Comparison of ENCODE assay signal across 9 mouse cellular contexts in genomic region chrX:77409370-77409769, GRCm38 (mm10).
DNase-seq lines count a peak whose midpoint lies in the region; ATAC-seq and TF ChIP-seq lines count a peak whose summit lies in the region.
"Had no signal": no experiment of that assay in that cellular context is flagged by ENCODE, and none has a peak within 500 bp of the region (broad histone marks: within the 10 kb centered on the region; RNA-seq: fewer than 3 reads in every experiment).

No protein-coding gene starts in this region.

- H3K4me1 ChIP-seq in embryonic facial prominence, embryonic 14.5 days (ENCODE audit: control insufficient read depth, insufficient read depth, low read length): no peaks in the 10 kb centered on the region
- no peaks in the 10 kb centered on the region for H3K4me1 ChIP-seq in embryonic facial prominence, embryonic 10.5 days
- peaks cover 3% of the 10 kb centered on the region; the same call in 1 of the 2 replicates for H3K4me1 ChIP-seq in limb, embryonic 10.5 days

- H3K27ac ChIP-seq in embryonic facial prominence, embryonic 14.5 days (replicated peaks; ENCODE audit: low read depth, low read length): no peak overlapping the region
- no peak overlapping the region for H3K27ac ChIP-seq in embryonic facial prominence, embryonic 10.5 days (replicated peaks)
- H3K27ac ChIP-seq in layer of hippocampus, adult 2 months: peak overlapping the region; percentile 23; the same call in 1 of the 2 replicates
- no peak overlapping the region for H3K27ac ChIP-seq in limb, embryonic 10.5 days
- H3K27ac ChIP-seq: macrophage had no signal

- no peaks in the 10 kb centered on the region for H3K9me3 ChIP-seq in embryonic facial prominence, embryonic 14.5 days (ENCODE audit: control insufficient read depth, low read length)
- no peaks in the 10 kb centered on the region for H3K9me3 ChIP-seq in embryonic facial prominence, embryonic 10.5 days
- no peaks in the 10 kb centered on the region for H3K9me3 ChIP-seq in limb, embryonic 10.5 days (replicated peaks)

- H3K36me3 ChIP-seq in embryonic facial prominence, embryonic 14.5 days (ENCODE audit: control insufficient read depth, insufficient read depth, low read length): no peaks in the 10 kb centered on the region
- H3K36me3 ChIP-seq in embryonic facial prominence, embryonic 10.5 days (replicated peaks): no peaks in the 10 kb centered on the region
- H3K36me3 ChIP-seq in limb, embryonic 10.5 days: no peaks in the 10 kb centered on the region

- H3K9ac ChIP-seq in embryonic facial prominence, embryonic 14.5 days (ENCODE audit: low read depth, low read length): no peak overlapping the region

- no peaks in the 10 kb centered on the region for H3K27me3 ChIP-seq in embryonic facial prominence, embryonic 14.5 days (replicated peaks; ENCODE audit: control insufficient read depth, insufficient read depth, low read length)
- H3K27me3 ChIP-seq in embryonic facial prominence, embryonic 10.5 days (replicated peaks; ENCODE audit: low read depth, poor library complexity, severe bottlenecking): no peaks in the 10 kb centered on the region
- no peaks in the 10 kb centered on the region for H3K27me3 ChIP-seq in limb, embryonic 10.5 days (ENCODE audit: low read depth, poor library complexity, severe bottlenecking)

- no peak for TF ChIP-seq CTCF in layer of hippocampus, adult 2 months (conservative IDR thresholded peaks at IDR 0.05)

- DNase-seq in embryonic facial prominence, embryonic 14.5 days (ENCODE audit: low spot score): peak; percentile 10
- DNase-seq in embryonic facial prominence, embryonic 10.5 days (ENCODE audit: low spot score): no peak
- DNase-seq in right cerebral cortex, adult 18-20 months: peak; percentile 59
- DNase-seq in right cerebral cortex, postnatal 25 days: no peak
- DNase-seq in layer of hippocampus, adult 2 months (ENCODE audit: low spot score in 2 of 2): no peak
- peak; percentile 63 for DNase-seq in testis, postnatal 14 days (ENCODE audit: low spot score)
- DNase-seq in yolk sac, embryonic 10.5 days (ENCODE audit: low spot score): no peak
- DNase-seq in limb, embryonic 10.5 days (ENCODE audit: low spot score): no peak

- no peak overlapping the region for H3K4me3 ChIP-seq in embryonic facial prominence, embryonic 14.5 days (ENCODE audit: low read depth, low read length)
- no peak overlapping the region for H3K4me3 ChIP-seq in embryonic facial prominence, embryonic 10.5 days
- no peak overlapping the region for H3K4me3 ChIP-seq in layer of hippocampus, adult 2 months
- H3K4me3 ChIP-seq in limb, embryonic 10.5 days: no peak overlapping the region

- H3K4me2 ChIP-seq in embryonic facial prominence, embryonic 14.5 days (ENCODE audit: low read depth, low read length): no peak overlapping the region

- WGBS in embryonic facial prominence, embryonic 14.5 days: 63% methylated on average over 7 of the region's 7 CpGs
- 70% methylated on average over 7 of the region's 7 CpGs for WGBS in embryonic facial prominence, embryonic 10.5 days
- 66% methylated on average over 7 of the region's 7 CpGs for WGBS in limb, embryonic 10.5 days

- no peak for ATAC-seq in embryonic facial prominence, embryonic 14.5 days (ENCODE audit: low read depth)

Comparison
In these comparisons a context has a peak if more than half of its experiments do, and no peak if none do; other contexts are left out.
1. DNase-seq: peak in embryonic facial prominence, embryonic 14.5 days (single experiment), right cerebral cortex, adult 18-20 months (single experiment) and testis, postnatal 14 days (single experiment); none in embryonic facial prominence, embryonic 10.5 days (single experiment), right cerebral cortex, postnatal 25 days (single experiment), layer of hippocampus, adult 2 months (0 of 2), yolk sac, embryonic 10.5 days (single experiment) and limb, embryonic 10.5 days (single experiment).